Mouse (Mus musculus): ENCODE measurements at regions not wholly inside any gene's neighbourhood (a gene's known extent, or its start where the extent isn't known, plus 50 kb on each side); places are given as distances from the start of the nearest gene placed in this dataset.

GRCm38 (mm10) chr15:63670561-63670960 lies 174.4 kb downstream of the Gsdmc2 start:
- DNase-seq (ENCODE audit: low read depth, low spot score) = no peak

- DNase-seq (ENCODE audit: low read depth, low spot score) = no peak
Measured at GRCm38 (mm10) chr15:63667536-63667935, 177.4 kb downstream of the Gsdmc2 start.

- no peak for DNase-seq (ENCODE audit: low read depth, low spot score)
Measured at GRCm38 (mm10) chr15:63665517-63665916, 179.5 kb downstream of the Gsdmc2 start.

GRCm38 (mm10) chr15:63664877-63665276 lies 180.1 kb downstream of the Gsdmc2 start:
- DNase-seq (ENCODE audit: low read depth, low spot score) = no peak

- no peak for DNase-seq (ENCODE audit: low read depth, low spot score)
Measured at GRCm38 (mm10) chr15:63662183-63662582, 182.8 kb downstream of the Gsdmc2 start.

GRCm38 (mm10) chr15:63658031-63658521 lies 186.9 kb downstream of the Gsdmc2 start:
- DNase-seq (ENCODE audit: low read depth, low spot score) = no peak

GRCm38 (mm10) chr15:63652216-63652961 lies 192.6 kb downstream of the Gsdmc2 start:
- DNase-seq (ENCODE audit: low read depth, low spot score) = peak; percentile 62

- DNase-seq (ENCODE audit: low read depth, low spot score) = no peak
Measured at GRCm38 (mm10) chr15:63651120-63651519, 193.9 kb downstream of the Gsdmc2 start.

GRCm38 (mm10) chr15:63648142-63648989 lies 196.6 kb downstream of the Gsdmc2 start:
- no peak for DNase-seq (ENCODE audit: low read depth, low spot score)

GRCm38 (mm10) chr15:63624814-63625213 lies 220.2 kb downstream of the Gsdmc2 start:
- no peak for DNase-seq (ENCODE audit: low read depth, low spot score)

- no peak for DNase-seq (ENCODE audit: low read depth, low spot score)
Measured at GRCm38 (mm10) chr15:63624249-63624648, 220.7 kb downstream of the Gsdmc2 start.

GRCm38 (mm10) chr15:63616506-63617208 lies 228.3 kb downstream of the Gsdmc2 start:
- DNase-seq (ENCODE audit: low read depth, low spot score) = peak; percentile 16

GRCm38 (mm10) chr15:63614191-63614590 lies 230.8 kb downstream of the Gsdmc2 start:
- no peak for DNase-seq (ENCODE audit: low read depth, low spot score)

GRCm38 (mm10) chr15:63613120-63613519 lies 231.9 kb downstream of the Gsdmc2 start:
- no peak for DNase-seq (ENCODE audit: low read depth, low spot score)

- peak; percentile 20 for DNase-seq (ENCODE audit: low read depth, low spot score)
Measured at GRCm38 (mm10) chr15:63611161-63611560, 233.8 kb downstream of the Gsdmc2 start.

GRCm38 (mm10) chr15:63603100-63603714 lies 241.8 kb downstream of the Gsdmc2 start:
- no peak for DNase-seq (ENCODE audit: low read depth, low spot score)

GRCm38 (mm10) chr15:63601543-63601942 lies 243.4 kb downstream of the Gsdmc2 start:
- peak; percentile 15 for DNase-seq (ENCODE audit: low read depth, low spot score)

- DNase-seq (ENCODE audit: low read depth, low spot score) = no peak
Measured at GRCm38 (mm10) chr15:63592758-63593463, 252.1 kb downstream of the Gsdmc2 start.

- DNase-seq (ENCODE audit: low read depth, low spot score) = no peak
Measured at GRCm38 (mm10) chr15:63559293-63559692, 285.7 kb downstream of the Gsdmc2 start.

GRCm38 (mm10) chr15:63558691-63559090 lies 286.3 kb downstream of the Gsdmc2 start:
- DNase-seq (ENCODE audit: low read depth, low spot score) = no peak

GRCm38 (mm10) chr15:63557816-63558215 lies 287.2 kb downstream of the Gsdmc2 start:
- DNase-seq (ENCODE audit: low read depth, low spot score) = no peak

Data from CD4-positive helper T cell, adult 2 months (primary cell).